Mouse (Mus musculus) Muller cell, postnatal 12 days (primary cell): ENCODE measurements around the gene Tcn2.

Experiments used
- DNase-seq: peaks from one replicate; pipeline ENCODE4 v3.0.0-alpha.2; 2015; ENCODE audit errors: inconsistent ontology term

The Tcn2 gene

DNA sequence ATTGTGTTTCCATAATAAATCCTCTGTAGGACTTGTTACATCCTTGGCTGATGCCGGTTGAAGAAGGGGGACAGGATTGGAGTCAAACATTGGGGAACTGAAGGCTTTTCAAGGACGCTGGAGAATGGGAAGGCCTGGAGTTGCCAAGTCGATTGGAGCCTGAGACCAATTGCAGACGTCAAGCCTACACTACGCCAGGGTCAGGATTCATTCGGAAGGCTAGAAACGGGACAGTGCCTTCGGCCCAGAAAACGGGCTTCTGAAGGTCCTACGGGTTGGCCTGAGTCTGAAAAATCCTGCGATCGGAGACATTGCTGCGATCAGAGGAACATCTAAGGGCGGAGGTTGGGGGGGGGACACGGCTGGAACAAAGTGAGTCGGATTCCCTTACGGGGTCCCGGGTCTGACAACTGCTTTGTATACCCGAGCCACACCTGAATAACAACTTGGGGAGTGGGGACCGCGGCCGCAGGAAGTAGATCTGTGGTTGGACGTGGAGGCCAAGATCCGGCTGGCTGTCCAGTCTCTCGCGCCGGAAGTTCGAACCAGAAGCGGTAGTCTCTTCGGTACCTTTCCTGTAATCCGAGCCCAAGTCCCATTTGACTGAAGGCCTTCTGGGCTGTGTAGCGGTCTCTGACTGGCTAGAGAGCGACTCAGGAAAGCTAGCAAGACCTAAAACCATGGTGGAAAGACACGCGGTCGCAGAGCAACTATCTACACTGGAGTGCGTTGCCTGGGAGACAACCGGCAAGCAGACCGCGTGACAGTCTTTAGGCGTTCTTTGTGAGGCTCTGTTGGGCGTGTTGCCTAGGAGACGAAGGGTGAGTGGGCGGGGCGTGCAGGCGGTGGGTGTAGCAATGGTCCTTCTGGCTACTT lies 37.3 kb downstream of the Tcn2 start, which contains the start of the genes 4921536K21Rik and Dusp18:
TSS of gene 4921536K21Rik (minus strand) at position 693 of the 876 bp plus-strand sequence.
TSS of gene Dusp18 (plus strand) at position 835 of the 876 bp plus-strand sequence.
- peak; percentile 96 for DNase-seq

DNA sequence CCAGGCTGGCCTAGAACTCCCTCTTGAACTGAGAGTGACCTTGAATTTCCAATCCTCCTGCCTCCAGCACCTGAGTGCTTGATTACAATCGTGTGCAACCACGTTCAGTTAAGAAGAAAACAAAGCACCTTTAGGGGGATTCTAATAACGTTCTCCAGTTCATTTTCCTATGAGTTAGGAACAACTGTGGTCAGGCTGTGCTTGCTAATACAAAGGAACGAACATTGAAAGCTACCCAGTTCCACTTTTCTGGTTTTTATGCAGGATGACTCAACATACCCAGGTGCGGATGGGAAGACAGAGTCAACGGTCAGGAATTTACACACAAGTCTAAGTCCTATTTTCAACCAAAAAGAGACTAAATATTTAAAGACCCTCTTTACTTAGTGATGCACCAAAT lies 38.0 kb downstream of the Tcn2 start:
- no peak for DNase-seq

- DNase-seq, result no peak
Observed at GRCm38 (mm10) chr11:3887331-3887730, 44.6 kb downstream of the Tcn2 start.

DNA sequence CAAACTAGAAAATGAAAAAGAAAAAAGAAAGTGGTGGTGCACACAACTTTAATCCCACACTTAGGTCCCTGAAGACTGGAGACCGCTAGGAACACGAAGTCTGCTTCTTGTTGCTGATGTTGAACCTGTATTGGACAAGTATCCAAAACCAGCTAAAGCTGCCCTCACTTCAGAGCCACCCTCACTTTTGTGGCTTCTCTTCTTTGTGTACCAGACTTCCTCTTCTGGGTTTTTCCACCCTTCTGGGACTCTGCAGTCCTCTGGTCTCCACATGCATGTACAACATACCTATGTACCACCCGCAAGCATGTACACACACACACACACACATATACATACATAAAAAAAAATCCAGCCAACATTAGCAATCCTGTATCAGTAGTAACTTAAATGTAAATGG lies 48.2 kb downstream of the Tcn2 start:
- DNase-seq, result no peak

GRCm38 (mm10) chr11:3879836-3880235 lies 52.1 kb downstream of the Tcn2 start:
- DNase-seq, result peak; percentile 38

DNA sequence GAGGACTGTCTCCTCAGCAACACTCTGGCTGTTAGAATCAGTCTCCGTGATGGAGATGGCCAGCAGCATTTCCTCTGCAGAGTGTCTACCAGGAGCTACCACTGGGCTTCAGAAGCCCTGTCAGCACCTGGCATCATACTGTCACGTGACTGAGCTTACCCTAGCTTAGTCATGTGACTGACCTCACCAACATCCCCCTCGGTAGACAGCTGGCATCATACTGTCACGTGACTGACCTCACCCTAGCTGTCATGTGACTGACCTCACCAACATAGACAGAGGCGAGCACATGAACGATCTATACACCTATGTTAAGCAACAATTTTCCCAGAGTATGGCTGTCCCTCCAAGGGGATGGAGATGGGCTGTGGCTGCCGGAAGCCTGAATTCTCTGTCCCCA lies 53.3 kb downstream of the Tcn2 start:
- no peak for DNase-seq

DNA sequence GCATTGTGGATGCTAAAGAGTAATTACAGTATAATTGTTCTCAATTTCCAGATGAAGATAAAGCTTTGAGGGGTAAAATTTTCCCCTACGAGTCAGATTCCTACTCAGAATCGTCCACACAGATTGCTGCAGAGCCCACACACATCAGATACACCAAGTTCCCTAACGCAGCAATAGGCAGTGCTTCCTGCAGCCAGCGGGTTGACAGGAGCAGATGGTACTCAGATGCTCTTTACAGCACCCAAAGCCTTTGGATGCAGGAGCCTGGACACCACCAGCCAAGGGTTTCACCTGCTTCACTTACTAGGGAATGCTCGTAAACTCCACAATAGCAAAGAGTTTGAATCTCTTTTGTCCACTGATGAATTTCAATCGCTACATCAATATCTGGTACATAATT lies 55.5 kb downstream of the Tcn2 start:
- DNase-seq, result no peak
